Mouse (Mus musculus) heart, postnatal 0 days (tissue): Measurements from ENCODE around the gene Cxcl1. TPM values are rescaled to one million over a fixed set of nuclear protein-coding genes. Genes with fewer than 3 reads are reported as not detected.
"Not testable (repeated sequence)": the region's sequence is repeated elsewhere in the genome, so short reads cannot be mapped to it uniquely, and the experiment has no call there.

Source experiments
- ATAC-seq: fragments of 200-750 bp; cut with Nextera tagmentation; 2 replicates; pipeline ENCODE4 v1.8.0; 2017; ENCODE audit warnings: low read depth, moderate number of reproducible peaks, moderate library complexity; ENCODE audit not compliant: insufficient read depth
- DNase-seq: peaks from one replicate; pipeline ENCODE4 v3.0.0-alpha.2; 2016; ENCODE audit warnings: low spot score
- H3K27ac ChIP-seq: fragments of 300-500 bp; sonication (generic); 2 replicates; pipeline ENCODE4 v1.5.1; 2014; ENCODE audit warnings: low read depth, mild to moderate bottlenecking
- H3K27me3 ChIP-seq: fragments of 300-500 bp; sonication (generic); 2 replicates; pipeline ENCODE4 v1.6.1; 2014; ENCODE audit warnings: low read length, mixed read lengths; ENCODE audit not compliant: control insufficient read depth, insufficient read depth
- H3K36me3 ChIP-seq: fragments of 300-500 bp; sonication (generic); replicated peaks from 2 replicates; pipeline ENCODE4 v1.6.1; 2014; ENCODE audit warnings: low read length, mixed read lengths; ENCODE audit not compliant: control insufficient read depth, insufficient read depth
- H3K4me1 ChIP-seq: fragments of 300-500 bp; sonication (generic); 2 replicates; pipeline ENCODE4 v1.6.1; 2014; ENCODE audit warnings: antibody characterized with exemption; ENCODE audit not compliant: control insufficient read depth, insufficient read depth
- H3K4me2 ChIP-seq: fragments of 300-500 bp; sonication (generic); 2 replicates; pipeline ENCODE4 v1.6.1; 2014; ENCODE audit warnings: low read depth, mild to moderate bottlenecking, low read length, moderate library complexity
- H3K4me3 ChIP-seq: fragments of 300-500 bp; sonication (generic); 2 replicates; pipeline ENCODE4 v1.5.1; 2014; ENCODE audit warnings: low read depth, low read length
- H3K9ac ChIP-seq: fragments of 300-500 bp; sonication (generic); replicated peaks from 2 replicates; pipeline ENCODE4 v1.6.1; 2014; ENCODE audit warnings: low read depth, low read length, mixed read lengths
- H3K9me3 ChIP-seq: fragments of 300-500 bp; sonication (generic); replicated peaks from 2 replicates; pipeline ENCODE4 v1.6.1; 2016; ENCODE audit warnings: low read length; ENCODE audit not compliant: control insufficient read depth
- CTCF ChIP-seq: IDR thresholded peaks from 2 replicates; pipeline ENCODE4 v1.5.1; 2016; ENCODE audit warnings: antibody characterized with exemption, control low read depth, low read depth
- EP300 ChIP-seq: IDR thresholded peaks from 2 replicates; pipeline ENCODE4 v1.6.1; 2016; ENCODE audit warnings: antibody characterized with exemption, low read depth
- WGBS: fragments of 180-500 bp; shearing (Covaris S2); extraction: QIAGEN DNeasy Blood & Tissue Kit; methylation state at CpG from one replicate; pipeline ENCODE4 v1.1.7; 2014; 5-methylcytosine and 5-hydroxymethylcytosine counted together
- polyA plus RNA-seq: library from polyadenylated mRNA; unstranded; fragments of >200 nt; fragmentation: Nextera tagmentation; extraction: Ambion mirVana; gene quantifications from 2 replicates; pipeline ENCODE4 v1.2.1, GENCODE M21; 2015
- total RNA-seq: library from RNA; depleted of rRNA; stranded (reverse); fragments of >200 nt; gene quantifications from 2 replicates; pipeline ENCODE4 v1.2.3, GENCODE M21; 2014; ENCODE audit warnings: low replicate concordance; rRNA removed

Gene Cxcl1
- total RNA-seq = 0.27 and 0.31 TPM in 2 replicates
- 1.4 and 1.5 TPM in 2 replicates for polyA plus RNA-seq

DNA sequence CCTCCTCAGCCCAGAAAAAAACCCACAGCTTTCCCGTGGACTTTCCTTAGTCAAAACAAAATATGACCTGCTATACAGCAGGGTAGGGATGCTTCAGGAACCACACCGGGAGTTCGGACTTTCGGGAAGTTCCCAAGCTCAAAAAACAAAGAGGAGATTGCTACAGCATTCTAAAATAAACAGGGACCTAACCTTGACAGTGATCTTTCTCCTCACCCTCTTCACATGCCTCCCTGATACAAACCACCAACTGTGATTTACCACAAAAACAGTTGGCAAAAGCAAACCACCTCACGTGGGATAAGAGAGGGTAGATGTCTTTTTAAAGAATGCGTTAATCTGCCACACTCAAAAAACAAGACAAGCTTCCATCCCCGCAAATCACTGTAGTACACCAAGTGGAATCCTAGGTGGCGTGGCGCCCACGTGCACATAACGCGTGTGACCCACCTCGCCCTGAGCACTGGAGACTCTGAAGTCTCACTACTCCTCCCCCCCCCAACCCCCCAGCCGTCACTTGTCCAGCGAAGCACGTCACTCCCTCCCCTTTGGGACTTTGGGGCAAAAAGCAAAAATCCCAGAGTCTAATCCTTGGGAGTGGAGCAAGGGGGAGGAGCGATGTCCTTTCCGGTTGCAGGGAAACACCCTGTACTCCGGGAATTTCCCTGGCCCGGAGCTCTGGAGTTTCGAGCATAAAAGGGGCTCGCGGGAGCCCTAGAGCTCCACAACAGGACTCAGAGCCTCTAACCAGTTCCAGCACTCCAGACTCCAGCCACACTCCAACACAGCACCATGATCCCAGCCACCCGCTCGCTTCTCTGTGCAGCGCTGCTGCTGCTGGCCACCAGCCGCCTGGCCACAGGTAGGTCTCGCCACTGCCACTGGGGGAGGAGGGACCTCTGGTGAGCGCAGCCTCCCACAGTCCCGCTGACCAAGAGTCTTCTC is at the start of gene Cxcl1:
Gene Cxcl1, plus strand, starts transcription at position 723 of the 945 bp plus-strand sequence.
- 8% methylated on average over 30 of the region's 30 CpGs for WGBS
- Histone ChIP-seq H3K27me3 (no peaks in the 10 kb centered on the region), H3K36me3 (no peaks in the 10 kb centered on the region), H3K9ac (peak within 1 kb of the TSS; percentile 58), H3K4me3 (peak within 1 kb of the TSS; percentile 60), H3K27ac (peak within 1 kb of the TSS; percentile 22; the same call in 1 of the 2 replicates), H3K4me2 (peak within 1 kb of the TSS; percentile 82), H3K9me3 (no peaks in the 10 kb centered on the region), H3K4me1 (peaks cover under 1% of the 10 kb centered on the region; the same call in 1 of the 2 replicates)
- no peak for TF ChIP-seq EP300
- TF ChIP-seq CTCF = peak; percentile 35
- peak; percentile 74 for ATAC-seq
- DNase-seq = peak; percentile 49

DNA sequence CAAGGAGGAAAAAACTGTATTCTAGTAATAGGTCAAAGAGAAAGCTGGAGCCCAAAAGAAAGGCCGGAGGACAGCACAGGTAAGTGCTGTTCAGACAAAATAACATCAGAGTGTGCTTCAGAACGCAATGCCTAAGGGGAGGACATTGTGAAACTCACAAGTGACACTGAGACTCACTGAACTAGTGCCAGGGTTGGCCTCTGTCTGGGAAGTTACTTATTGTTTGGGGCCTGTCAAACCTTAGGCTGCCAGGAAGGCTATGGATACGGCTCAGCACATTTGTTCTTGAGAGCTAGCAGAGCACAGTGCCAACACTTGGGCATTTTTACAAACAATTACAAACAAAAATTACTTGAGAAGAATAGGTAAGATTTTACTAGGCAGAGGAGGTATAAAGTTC is 47.1 kb upstream of the Cxcl1 start:
- no peaks in the 10 kb centered on the region for H3K9me3 ChIP-seq
- H3K27ac ChIP-seq = no peak overlapping the region
- H3K9ac ChIP-seq = no peak overlapping the region
- no peak overlapping the region for H3K4me3 ChIP-seq
- ATAC-seq (no peak), DNase-seq (no peak)
- no peaks in the 10 kb centered on the region for H3K4me1 ChIP-seq
- WGBS = 72% methylated on average over 3 of the region's 3 CpGs
- H3K27me3 ChIP-seq = no peaks in the 10 kb centered on the region
- TF ChIP-seq CTCF = no peak
- no peak for TF ChIP-seq EP300
- H3K4me2 ChIP-seq = no peak overlapping the region
- H3K36me3 ChIP-seq = no peaks in the 10 kb centered on the region

DNA sequence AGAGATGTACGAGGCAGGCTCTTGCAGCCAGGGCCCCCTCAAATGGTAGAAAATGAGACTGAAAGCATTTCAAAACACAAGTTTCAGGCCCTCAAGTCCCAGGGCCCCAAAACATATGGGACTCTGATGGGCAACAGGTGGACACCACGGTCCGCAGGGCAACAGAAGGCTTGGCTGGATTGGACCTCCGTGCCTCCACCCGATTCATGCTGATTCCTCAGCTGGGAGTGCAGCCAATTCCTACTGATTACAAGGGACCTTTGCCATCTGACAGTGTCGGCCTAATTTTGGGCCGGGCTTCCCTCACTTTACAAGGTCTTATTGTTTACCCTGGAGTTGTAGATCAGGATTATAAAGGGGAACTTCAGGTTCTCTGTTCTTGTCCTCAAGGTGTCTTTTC is 40.9 kb upstream of the Cxcl1 start:
- not testable (repeated sequence) for ATAC-seq, H3K4me1 ChIP-seq, H3K9ac ChIP-seq, H3K27me3 ChIP-seq, H3K36me3 ChIP-seq, H3K27ac ChIP-seq, H3K4me3 ChIP-seq, DNase-seq, H3K4me2 ChIP-seq, H3K9me3 ChIP-seq
- WGBS = 80% methylated on average over 7 of the region's 7 CpGs

DNA sequence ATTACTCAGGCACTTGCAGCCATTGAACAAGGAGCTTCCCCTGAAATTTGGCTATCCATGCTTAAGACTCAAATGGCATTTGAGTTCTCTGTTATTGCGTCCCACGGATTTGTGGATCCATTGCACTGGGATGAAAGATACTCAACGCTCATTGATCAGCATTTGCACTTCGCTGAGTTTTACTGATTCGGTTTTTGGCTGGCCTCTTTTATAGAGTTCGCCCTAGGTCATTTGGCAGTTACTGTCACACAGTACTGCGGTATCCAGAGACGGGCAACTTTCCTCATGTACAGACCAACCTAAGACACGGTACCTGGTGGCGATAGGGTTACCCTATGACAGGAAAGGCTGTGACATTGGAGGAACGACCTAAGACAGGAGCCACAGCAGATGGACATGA is 39.6 kb upstream of the Cxcl1 start:
- not testable (repeated sequence) for H3K4me1 ChIP-seq, H3K36me3 ChIP-seq, H3K27me3 ChIP-seq, DNase-seq, ATAC-seq, H3K4me3 ChIP-seq, H3K27ac ChIP-seq, H3K9me3 ChIP-seq, H3K4me2 ChIP-seq, H3K9ac ChIP-seq
- 91% methylated on average over 11 of the region's 11 CpGs for whole genome bisulfite sequencing

DNA sequence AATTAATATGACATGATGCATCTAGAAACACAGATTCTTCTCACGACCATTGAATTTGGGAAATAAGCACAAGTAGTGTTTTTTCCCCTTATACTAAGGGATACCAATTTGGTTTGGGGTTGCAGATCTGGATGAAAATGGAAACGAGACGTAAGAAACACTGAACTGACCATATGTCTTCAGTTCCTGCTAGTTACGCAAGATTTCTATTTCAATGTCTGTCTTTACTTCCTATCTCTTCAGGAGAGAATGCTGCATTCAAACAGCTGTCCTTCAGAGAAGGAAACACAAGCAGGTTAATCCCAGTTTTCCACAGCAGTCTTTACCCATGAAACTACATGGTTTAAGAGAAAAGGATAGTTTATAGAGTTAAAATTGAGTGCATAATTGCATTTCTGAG is 37.8 kb upstream of the Cxcl1 start:
- Histone ChIP-seq H3K36me3 (no peaks in the 10 kb centered on the region), H3K9me3 (no peaks in the 10 kb centered on the region), H3K4me1 (no peaks in the 10 kb centered on the region), H3K4me3 (no peak overlapping the region), H3K27me3 (no peaks in the 10 kb centered on the region), H3K27ac (no peak overlapping the region), H3K4me2 (no peak overlapping the region), H3K9ac (no peak overlapping the region)
- DNase-seq (no peak), ATAC-seq (no peak)
- TF ChIP-seq EP300 (no peak), CTCF (no peak)
- 71% methylated on average over 4 of the region's 4 CpGs for WGBS
